Mouse (Mus musculus) midbrain, postnatal 0 days (tissue): Measurements from ENCODE around the gene Anapc2. TPM values are rescaled to one million over a fixed set of nuclear protein-coding genes. Genes with fewer than 3 reads are reported as not detected.

Experiments used
- ATAC-seq: fragments of 200-750 bp; cut with Nextera tagmentation; 2 replicates; pipeline ENCODE4 v1.8.0; 2017; ENCODE audit warnings: moderate number of reproducible peaks, mild to moderate bottlenecking, moderate TSS enrichment, moderate library complexity; ENCODE audit not compliant: low FRiP score
- DNase-seq: peaks from one replicate; pipeline ENCODE4 v3.0.0-alpha.2; 2015; ENCODE audit warnings: low spot score
- H3K27ac ChIP-seq: fragments of 300-500 bp; sonication (generic); 2 replicates; pipeline ENCODE4 v1.5.1; 2014; ENCODE audit warnings: low read depth, mild to moderate bottlenecking, low read length, mixed read lengths
- H3K27me3 ChIP-seq: fragments of 300-500 bp; sonication (generic); 2 replicates; pipeline ENCODE4 v1.6.1; 2014; ENCODE audit warnings: low read length, control low read depth, mixed read lengths; ENCODE audit not compliant: insufficient read depth
- H3K36me3 ChIP-seq: fragments of 300-500 bp; sonication (generic); 2 replicates; pipeline ENCODE4 v1.6.1; 2014; ENCODE audit warnings: low read length, control low read depth, mixed read lengths; ENCODE audit not compliant: insufficient read depth
- H3K4me1 ChIP-seq: fragments of 300-500 bp; sonication (generic); 2 replicates; pipeline ENCODE4 v1.6.1; 2014; ENCODE audit warnings: mild to moderate bottlenecking, control low read depth, antibody characterized with exemption, low read length, mixed read lengths; ENCODE audit not compliant: insufficient read depth
- H3K4me2 ChIP-seq: fragments of 300-500 bp; sonication (generic); 2 replicates; pipeline ENCODE4 v1.6.1; 2014; ENCODE audit warnings: low read depth, mild to moderate bottlenecking, low read length, mixed read lengths; ENCODE audit not compliant: poor library complexity, severe bottlenecking
- H3K4me3 ChIP-seq: fragments of 300-500 bp; sonication (generic); 2 replicates; pipeline ENCODE4 v1.5.1; 2014; ENCODE audit warnings: low read depth, mild to moderate bottlenecking, low read length, moderate library complexity
- H3K9ac ChIP-seq: fragments of 300-500 bp; sonication (generic); replicated peaks from 2 replicates; pipeline ENCODE4 v1.6.1; 2014; ENCODE audit warnings: mild to moderate bottlenecking, low read length, moderate library complexity, mixed read lengths; ENCODE audit not compliant: poor library complexity, severe bottlenecking
- H3K9me3 ChIP-seq: fragments of 300-500 bp; sonication (generic); 2 replicates; pipeline ENCODE4 v1.6.1; 2016; ENCODE audit warnings: low read length, control low read depth
- CTCF ChIP-seq: IDR thresholded peaks from 2 replicates; pipeline ENCODE4 v1.5.1; 2016; ENCODE audit warnings: antibody characterized with exemption, mild to moderate bottlenecking
- WGBS: fragments of 180-500 bp; shearing (Covaris S2); extraction: QIAGEN DNeasy Blood & Tissue Kit; methylation state at CpG from one replicate; pipeline ENCODE4 v1.1.7; 2014; 5-methylcytosine and 5-hydroxymethylcytosine counted together
- polyA plus RNA-seq: library from polyadenylated mRNA; unstranded; fragments of >200 nt; fragmentation: Nextera tagmentation; extraction: Ambion mirVana; gene quantifications from 2 replicates; pipeline ENCODE4 v1.2.1, GENCODE M21; 2015
- total RNA-seq: library from RNA; depleted of rRNA; stranded (reverse); fragments of >200 nt; gene quantifications from 2 replicates; pipeline ENCODE4 v1.2.3, GENCODE M21; 2014

Gene Anapc2
- total and polyA plus RNA-seq, 2 experiments from 2014 or later = 35.0 to 103 TPM

DNA sequence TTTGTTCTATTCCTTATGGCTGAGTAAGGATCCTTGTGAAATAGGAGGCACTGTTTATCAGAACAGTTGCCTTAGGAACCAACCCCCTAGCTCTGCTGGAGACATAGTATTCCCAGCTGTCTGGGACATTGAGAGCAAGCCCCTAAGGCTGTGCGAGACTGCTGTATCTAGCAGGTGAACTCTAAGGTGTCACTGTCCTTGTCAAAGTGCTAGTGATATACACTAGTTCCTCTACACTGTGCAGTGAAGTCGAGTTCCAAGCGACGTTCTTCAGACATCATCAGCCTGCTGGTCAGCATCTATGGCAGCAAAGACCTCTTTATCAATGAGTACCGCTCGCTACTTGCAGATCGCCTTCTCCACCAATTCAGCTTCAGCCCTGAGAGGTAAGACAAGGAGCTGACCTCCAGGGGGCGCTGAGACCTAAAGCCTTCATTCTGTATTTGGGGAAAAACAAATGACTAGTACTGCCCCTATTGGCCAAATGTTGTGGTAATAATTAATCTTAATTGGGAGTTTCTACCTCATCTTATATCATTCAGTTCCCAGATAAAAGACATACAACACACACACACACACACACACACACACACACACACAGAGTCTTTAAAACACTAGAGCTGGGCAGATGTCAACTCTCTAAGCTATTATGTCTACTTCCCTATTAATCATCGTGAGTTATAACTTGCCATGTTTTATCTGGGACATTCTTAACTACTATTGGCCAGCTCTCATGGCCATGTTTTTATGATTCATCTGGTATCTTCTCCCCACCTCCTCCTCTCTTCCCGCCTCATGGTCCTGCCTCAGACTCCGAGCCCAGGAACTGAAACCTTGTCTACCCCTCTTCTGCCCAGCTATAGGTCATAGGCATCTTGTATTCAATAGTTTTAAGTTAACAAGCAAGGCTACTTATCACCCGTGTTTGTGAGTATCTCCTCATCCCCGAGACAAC is 6.9 kb downstream of the Anapc2 start:
- DNase-seq = peak; percentile 91
- Histone ChIP-seq H3K9ac (no peak overlapping the region), H3K9me3 (no peaks in the 10 kb centered on the region), H3K4me2 (no peak overlapping the region), H3K27me3 (no peaks in the 10 kb centered on the region), H3K4me1 (no peaks in the 10 kb centered on the region), H3K27ac (no peak overlapping the region), H3K36me3 (peaks cover 70% of the 10 kb centered on the region), H3K4me3 (no peak overlapping the region)
- peak; percentile 90 for TF ChIP-seq CTCF
- WGBS = 61% methylated on average over 13 of the region's 13 CpGs
- no peak for ATAC-seq

DNA sequence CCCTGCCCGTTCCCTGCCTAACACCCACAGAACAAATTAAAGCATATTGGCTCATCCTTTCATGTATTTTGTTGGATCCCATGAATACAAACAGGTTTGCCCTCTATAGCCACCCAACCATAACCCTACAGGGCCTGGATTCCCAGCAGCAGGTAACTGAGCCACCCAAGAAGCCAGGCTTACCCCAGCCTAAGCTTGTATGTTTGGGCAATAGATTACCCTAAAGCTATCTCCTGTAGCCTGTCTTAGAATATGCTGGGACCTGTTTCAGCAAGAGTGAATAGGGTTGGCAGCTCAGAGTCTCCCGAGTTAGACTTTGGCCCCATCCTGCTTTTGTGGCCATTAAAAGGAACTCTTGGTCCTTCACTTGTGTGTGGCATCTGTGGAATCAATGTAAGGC is 13.3 kb downstream of the Anapc2 start:
- Histone ChIP-seq H3K9me3 (no peaks in the 10 kb centered on the region), H3K36me3 (peaks cover 40% of the 10 kb centered on the region), H3K4me1 (0 out of 2 replicates have a peak, but pooled peaks cover 5% of the 10 kb centered on the region), H3K27me3 (peaks cover 10% of the 10 kb centered on the region; the same call in 1 of the 2 replicates), H3K4me3 (no peak overlapping the region), H3K4me2 (no peak overlapping the region), H3K9ac (no peak overlapping the region), H3K27ac (no peak overlapping the region)
- no peak for TF ChIP-seq CTCF
- 89% methylated on average over 2 of the region's 2 CpGs for WGBS
- ATAC-seq = no peak
- no peak for DNase-seq

GRCm38 (mm10) chr2:25286314-25286713 is 14.0 kb downstream of the Anapc2 start:
- DNase-seq = no peak
- 83% methylated on average over 1 of the region's 1 CpGs for WGBS
- peaks cover 10% of the 10 kb centered on the region; the same call in 1 of the 2 replicates for H3K4me1 ChIP-seq
- no peak overlapping the region for H3K4me3 ChIP-seq
- H3K27ac ChIP-seq = no peak overlapping the region
- no peak overlapping the region for H3K9ac ChIP-seq
- ATAC-seq = no peak
- TF ChIP-seq CTCF = no peak
- peaks cover 18% of the 10 kb centered on the region; the same call in 1 of the 2 replicates for H3K27me3 ChIP-seq
- H3K4me2 ChIP-seq = no peak overlapping the region
- H3K9me3 ChIP-seq = no peaks in the 10 kb centered on the region
- H3K36me3 ChIP-seq = peaks cover 35% of the 10 kb centered on the region

DNA sequence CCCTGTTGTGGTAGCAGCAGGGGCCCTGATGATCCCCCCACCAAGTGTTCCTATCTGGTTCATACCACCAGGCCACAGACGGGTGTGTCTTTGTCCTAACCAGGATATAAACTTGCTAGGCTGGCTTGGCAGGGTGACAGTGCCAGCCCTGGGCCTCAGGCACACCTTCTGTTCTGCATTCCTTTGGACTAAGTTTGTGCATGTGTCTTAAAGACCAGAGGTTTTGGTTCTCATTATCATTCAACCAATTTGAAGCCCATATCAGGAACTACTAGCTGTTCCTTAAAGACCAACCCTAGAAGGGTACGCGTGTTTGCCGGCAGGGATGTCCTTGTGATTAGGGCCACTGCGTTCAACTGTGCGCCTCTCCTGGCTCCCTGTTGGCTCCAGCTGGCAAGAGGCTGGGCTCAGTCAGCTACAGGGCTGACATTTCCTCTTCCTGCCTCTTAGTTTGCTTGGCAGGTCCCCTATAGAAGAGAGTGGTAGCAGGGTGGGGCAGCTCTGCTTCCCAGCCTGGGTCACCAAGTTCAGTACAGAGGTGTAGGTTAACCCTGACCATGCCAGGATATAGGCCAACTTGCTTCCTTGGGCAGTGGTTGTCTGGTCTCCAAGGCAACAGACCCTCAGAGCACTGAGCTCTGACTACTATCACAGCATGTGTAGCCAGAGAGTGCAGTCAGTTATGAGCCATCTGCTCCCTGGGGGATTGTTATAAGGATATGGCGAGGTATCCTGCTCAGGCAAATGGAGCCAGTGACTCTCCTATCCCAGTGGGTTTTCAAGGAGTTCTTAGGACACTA is 14.8 kb downstream of the Anapc2 start:
- Histone ChIP-seq H3K9ac (no peak overlapping the region), H3K4me1 (peaks cover 11% of the 10 kb centered on the region; the same call in 1 of the 2 replicates), H3K27ac (no peak overlapping the region), H3K36me3 (peaks cover 37% of the 10 kb centered on the region), H3K4me3 (no peak overlapping the region), H3K4me2 (no peak overlapping the region), H3K27me3 (peaks cover 25% of the 10 kb centered on the region), H3K9me3 (no peaks in the 10 kb centered on the region)
- 0 out of 2 replicates have a peak, but pooled peaks have one; percentile 1 for ATAC-seq
- WGBS = 56% methylated on average over 7 of the region's 7 CpGs
- TF ChIP-seq CTCF = no peak
- peak; percentile 45 for DNase-seq

GRCm38 (mm10) chr2:25287927-25288649 is 15.8 kb downstream of the Anapc2 start, which contains the start of gene Tmem210:
Tmem210 (plus strand) TSS chr2:25288145.
- peaks cover 11% of the 10 kb centered on the region; the same call in 1 of the 2 replicates for H3K4me1 ChIP-seq
- H3K27me3 ChIP-seq = peaks cover 35% of the 10 kb centered on the region
- DNase-seq (no peak), ATAC-seq (no peak)
- H3K36me3 ChIP-seq = peaks cover 30% of the 10 kb centered on the region
- H3K9ac ChIP-seq = no peak within 1 kb of the TSS
- no peak for TF ChIP-seq CTCF
- H3K4me3 ChIP-seq = no peak within 1 kb of the TSS
- no peak within 1 kb of the TSS for H3K4me2 ChIP-seq
- no peaks in the 10 kb centered on the region for H3K9me3 ChIP-seq
- 77% methylated on average over 6 of the region's 6 CpGs for WGBS
- no peak within 1 kb of the TSS for H3K27ac ChIP-seq
